Mouse (Mus musculus) MEL-GATA-1-ER (cell line): Measurements from ENCODE around the gene Fut11.
A peak's percentile ranks its signal among the peaks of the same experiment; 100 is the strongest.

Source experiments
- DNase-seq: peaks from one replicate; pipeline ENCODE4 v3.0.0-alpha.2; 2012; ENCODE audit warnings: low read depth; ENCODE audit errors: extremely low read depth

Gene Fut11

DNA sequence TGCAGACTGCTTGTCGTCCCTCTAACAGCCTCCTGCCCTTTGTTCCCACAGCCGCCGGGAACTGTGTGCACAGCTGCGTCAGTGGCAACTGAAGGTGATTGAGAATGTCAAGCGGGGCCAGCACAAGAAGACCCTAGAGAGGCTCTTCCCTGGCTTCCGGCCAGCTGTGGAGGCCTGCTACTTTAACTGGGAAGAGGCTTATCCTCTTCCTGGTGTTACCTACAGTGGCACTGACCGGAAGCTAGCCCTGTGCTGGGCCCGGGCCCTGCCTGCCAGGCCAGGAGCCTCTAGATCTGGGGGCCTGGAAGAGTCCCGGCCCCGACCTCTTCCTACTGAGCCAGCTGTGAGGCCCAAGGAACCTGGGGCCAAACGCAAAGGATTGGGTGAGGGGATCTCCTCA, 19.1 kb downstream of the Fut11 start:
- DNase-seq = no peak

DNA sequence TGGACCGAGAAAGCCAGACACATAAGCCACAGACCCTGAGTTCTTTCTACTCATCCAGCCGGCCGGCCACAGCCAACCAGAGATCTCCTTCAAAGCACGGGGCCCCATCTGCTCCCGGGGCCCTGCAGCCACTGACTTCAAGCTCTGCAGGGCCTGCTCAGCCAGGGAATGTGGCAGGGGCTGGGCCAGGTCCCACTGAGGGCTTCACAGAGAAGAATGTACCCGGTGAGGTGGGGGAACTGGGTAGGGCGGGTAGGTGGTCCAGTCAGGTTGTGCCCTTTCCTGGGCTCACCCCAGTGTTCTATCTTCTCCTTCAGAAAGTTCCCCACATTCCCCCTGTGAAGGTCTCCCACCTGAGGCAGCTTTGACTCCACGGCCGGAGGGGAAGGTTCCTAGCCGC, 23.7 kb downstream of the Fut11 start:
- DNase-seq = no peak

GRCm38 (mm10) chr14:20719767-20720166, 25.0 kb downstream of the Fut11 start:
- no peak for DNase-seq

GRCm38 (mm10) chr14:20721371-20721770, 26.6 kb downstream of the Fut11 start:
- DNase-seq = no peak

DNA sequence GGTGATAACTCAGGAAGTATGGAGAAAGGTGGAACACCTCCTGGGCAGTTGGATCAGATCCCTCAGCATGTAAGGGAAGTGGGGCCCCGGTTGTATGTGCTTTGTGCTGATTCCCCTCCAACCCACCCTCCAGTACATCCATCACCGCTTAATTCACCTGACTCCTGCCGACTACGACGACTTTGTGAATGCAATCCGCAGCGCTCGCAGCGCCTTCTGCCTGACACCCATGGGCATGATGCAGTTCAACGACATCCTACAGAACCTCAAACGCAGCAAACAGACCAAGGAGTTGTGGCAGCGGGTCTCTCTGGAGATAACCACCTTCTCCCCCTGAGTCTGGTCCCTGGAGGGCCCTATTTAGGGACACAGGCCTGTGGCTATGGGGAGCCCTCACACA, 28.2 kb downstream of the Fut11 start:
- no peak for DNase-seq

DNA sequence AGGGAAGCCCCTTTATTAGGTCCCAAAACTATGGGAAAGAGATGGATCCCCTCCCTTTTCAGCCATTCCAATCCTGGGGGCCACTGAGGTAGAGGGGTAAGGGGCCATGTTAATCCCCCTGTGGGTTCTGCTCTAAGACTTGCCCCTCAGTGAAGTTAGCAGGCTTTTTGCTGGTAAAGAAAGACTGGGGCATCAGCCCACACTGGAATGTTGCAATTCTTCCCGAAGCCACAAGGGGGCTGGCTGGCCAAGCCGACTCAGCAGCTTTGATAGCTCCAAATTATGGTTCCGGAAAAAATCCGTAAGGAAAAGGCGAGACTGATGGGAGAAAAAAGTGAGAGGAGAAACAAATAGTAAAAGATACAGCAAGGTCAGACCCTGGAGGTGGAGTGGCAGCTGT, 29.3 kb downstream of the Fut11 start:
- no peak for DNase-seq

DNA sequence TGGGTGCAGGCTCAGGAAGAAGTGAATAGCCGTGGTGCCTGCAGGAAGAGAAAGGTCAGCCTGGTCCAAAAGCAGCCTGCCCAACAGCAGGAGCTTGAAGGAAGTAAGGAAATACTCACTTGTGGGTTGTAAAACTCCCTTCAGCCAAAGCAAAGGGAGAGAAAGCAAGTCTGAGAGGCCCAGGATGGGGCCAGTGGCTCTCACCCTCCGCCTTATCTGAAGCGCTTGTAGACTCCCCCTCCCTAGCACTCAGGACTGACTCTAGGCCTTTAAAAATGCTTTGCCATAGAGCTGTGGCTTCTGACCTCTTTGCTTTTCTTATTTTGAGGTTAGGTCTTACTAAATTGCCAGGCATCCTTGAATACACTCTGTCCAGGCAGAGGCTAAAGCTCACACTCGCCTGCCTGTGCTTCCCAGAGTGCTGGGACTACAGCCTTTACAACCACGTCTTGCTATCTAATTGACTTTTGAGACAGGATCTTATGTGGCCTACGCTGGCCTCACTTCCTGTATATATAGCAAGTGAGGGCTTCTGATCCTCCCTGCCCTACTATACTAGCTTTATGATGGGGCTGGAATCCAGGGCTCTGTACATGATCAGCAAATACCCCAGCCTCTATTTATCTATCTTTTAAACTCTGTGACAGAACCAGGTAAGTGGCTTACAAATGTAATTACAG, 31.0 kb downstream of the Fut11 start:
- DNase-seq = no peak

DNA sequence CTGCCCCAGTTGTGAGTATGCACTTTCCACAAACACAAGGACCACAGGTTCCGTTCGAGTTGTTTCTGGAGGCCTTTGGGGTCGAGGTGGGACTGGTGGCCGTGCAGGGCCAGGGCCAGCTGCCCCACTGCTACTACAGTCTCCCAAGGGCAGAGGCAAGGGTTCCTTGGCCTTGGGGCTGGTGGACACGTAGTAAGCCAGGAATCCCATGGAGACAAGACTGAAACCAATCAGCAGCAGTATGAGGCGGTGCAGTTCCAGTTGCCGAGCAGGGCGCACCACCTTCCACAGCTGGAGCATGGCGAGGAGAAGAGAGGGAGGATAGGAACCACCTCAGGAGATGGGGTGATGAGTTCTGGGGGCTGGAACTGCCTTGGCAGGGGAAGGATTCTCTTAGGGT, 35.1 kb downstream of the Fut11 start:
- DNase-seq = no peak

- no peak for DNase-seq
These were observed 36.3 kb downstream of the Fut11 start for GRCm38 (mm10) chr14:20730853-20731602.

DNA sequence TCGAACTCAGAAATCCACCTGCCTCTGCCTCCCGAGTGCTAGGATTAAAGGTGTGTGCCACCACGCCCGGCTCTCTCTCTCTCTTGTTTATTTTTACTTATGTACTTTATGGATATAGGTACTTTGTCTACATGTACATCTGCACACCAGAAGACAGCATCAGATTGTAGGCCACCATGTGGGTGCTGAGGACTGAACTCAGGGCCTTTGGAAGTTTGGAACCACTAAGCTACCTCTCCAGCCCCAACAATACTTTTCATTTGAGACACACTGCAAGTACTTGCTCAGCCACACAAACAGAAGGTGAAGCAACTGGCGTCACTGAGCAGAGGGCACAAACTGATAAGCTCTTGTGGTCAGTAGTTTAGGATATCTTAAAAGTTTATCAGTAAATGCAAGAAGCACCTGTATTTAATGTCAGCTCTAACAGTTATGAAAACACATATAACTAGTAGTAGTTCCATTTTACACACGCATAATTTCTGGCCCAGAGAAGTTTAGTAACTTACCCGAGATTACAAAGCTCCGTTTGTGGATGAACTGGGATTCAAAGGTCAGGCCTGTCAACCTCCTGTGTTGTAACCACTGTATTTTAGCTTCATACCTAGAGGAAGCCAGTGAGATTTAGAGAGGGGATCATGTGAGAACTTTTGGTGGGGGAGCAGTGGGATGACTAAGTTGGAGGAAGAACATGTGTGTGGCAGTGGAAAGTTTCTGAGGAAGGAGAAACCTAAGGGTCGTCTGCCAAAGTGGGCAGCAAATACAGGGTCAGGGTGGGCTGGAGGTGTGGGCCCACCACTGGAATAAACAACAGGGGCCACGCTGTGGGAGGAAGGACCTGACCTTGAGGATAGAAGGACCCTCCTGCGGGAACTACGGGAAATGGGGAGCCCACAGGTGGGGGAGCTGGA, 38.5 kb downstream of the Fut11 start:
- DNase-seq = peak; percentile 82

DNA sequence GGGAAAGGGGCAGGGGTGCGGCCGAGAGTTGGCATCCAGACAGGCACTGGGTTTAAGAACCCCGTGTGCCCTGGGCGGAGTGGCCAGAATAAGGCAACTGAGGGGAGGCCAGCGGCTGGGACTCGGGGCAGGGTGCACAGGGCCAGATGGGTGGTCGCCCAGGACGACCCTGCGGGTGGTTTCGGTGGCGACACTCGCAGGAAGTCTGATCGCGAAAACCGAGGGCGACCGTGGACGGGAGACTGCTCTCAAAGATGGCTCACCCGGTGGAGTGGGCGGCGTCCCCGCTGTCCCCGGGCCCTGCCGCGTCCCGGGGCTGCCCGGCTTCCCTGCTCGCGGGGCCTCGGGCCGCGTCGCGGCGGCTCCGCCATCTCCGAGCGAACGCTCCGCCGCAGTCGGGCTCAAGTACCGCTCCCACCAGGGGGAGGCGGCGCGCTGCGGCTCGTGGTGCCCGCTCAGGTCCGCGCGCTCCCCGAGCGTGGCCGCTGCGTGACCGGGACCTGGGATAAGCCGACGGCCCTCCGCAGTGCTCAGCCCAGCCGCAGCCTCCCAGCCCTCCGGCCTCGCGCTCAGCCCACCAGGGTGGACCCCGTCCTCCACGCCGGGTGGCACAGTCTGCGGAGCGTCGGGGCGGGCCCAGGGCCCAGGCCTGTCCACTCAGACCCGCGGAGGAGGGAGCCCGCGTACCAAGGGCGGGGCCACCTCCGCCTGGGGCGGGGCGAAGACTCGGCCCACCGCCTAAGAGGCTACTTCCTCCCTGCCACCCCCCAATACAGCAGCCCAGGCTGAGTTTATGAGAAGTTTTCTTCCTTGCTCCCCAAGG, 39.4 kb downstream of the Fut11 start, which contains the start of gene Ndst2:
Gene Ndst2, minus strand, starts transcription at position 611 of the 823 bp plus-strand sequence.
- DNase-seq = peak; percentile 67

- DNase-seq = no peak
These were observed 40.3 kb downstream of the Fut11 start for GRCm38 (mm10) chr14:20735052-20735451.

DNA sequence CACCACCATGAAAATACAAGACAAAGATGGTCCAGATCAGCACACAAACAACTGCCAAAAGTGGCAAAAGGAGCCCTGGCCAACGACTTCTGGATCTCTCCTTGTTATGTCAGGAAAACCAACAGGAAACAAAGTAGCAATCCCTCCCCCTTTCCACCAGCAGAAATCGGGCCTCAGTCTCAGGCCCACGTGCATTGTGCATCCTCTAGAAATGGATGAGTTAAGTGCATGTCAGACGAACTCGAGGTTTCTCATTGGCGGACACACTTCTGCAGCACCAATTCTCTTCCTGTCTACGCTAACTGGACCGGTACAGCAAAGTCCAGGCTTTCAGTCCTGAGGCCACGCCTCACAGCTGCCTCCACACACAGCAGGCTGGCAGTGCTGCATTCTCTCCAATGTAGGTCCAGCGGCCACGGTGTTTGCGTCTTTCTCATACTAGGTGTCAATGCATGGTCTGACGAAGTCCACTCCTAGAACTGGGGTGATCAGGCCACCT, 41.2 kb downstream of the Fut11 start:
- no peak for DNase-seq

DNA sequence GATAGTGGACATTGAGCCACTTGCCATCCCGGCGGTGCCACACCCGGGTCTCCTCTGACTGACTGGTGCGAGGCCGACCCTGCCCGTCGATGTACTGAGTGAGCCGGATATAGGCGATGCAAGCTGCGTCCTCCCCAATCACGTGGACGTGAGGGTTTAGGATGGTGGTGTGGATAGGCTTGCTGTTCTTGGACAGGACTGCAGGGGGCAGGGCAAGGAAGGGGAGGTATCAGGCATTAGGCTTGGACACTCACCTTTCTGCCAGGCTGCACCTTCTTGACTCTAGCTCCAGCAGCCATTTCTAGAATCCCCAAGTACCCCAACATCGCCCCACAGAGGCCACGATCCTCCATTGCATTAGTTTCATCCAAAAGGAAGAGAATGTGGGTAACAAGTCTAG, 42.5 kb downstream of the Fut11 start:
- DNase-seq = peak; percentile 10

GRCm38 (mm10) chr14:20738511-20738910, 43.7 kb downstream of the Fut11 start:
- DNase-seq = no peak

GRCm38 (mm10) chr14:20741301-20741700, 46.5 kb downstream of the Fut11 start:
- no peak for DNase-seq

DNA sequence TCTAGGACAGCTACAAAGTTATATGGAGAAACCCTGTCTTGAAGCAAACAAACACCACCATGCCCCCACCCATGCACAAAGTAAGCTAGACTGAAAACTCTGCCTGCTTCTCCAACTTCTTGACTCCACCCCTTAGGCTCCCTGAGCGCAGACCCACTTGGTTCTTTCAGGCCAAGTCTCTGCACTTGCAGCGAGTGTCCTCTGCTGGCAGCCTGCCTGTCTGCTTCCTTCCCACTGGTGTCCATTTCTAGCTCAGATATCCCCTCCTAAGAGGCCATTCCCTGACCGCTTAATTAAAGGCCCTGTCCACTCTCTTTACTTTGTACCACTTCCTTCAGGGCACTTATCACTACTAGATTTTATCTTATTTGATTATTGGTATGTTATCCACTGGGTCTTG, 48.8 kb downstream of the Fut11 start:
- DNase-seq = no peak

DNA sequence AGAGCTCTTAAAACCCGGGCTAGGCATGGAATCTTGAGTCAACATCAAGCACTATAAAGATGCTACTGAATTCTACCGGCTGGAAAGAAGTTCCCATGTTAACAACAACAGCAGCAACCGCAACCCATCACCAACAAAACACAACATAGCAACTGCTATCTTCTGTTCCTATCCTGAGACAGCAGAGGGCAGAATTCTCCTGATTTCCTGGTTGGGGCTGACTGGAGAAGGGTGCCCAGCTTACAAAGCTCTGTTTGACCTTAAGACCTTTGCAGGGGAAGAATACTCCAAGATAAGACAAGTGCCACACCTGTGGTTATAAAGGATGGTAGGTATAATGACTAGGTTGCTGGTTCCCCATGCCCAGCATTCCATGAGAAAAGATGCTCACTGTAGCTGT, 52.2 kb downstream of the Fut11 start:
- DNase-seq = no peak

- DNase-seq = no peak
These were observed 53.6 kb downstream of the Fut11 start for GRCm38 (mm10) chr14:20748388-20748787.

DNA sequence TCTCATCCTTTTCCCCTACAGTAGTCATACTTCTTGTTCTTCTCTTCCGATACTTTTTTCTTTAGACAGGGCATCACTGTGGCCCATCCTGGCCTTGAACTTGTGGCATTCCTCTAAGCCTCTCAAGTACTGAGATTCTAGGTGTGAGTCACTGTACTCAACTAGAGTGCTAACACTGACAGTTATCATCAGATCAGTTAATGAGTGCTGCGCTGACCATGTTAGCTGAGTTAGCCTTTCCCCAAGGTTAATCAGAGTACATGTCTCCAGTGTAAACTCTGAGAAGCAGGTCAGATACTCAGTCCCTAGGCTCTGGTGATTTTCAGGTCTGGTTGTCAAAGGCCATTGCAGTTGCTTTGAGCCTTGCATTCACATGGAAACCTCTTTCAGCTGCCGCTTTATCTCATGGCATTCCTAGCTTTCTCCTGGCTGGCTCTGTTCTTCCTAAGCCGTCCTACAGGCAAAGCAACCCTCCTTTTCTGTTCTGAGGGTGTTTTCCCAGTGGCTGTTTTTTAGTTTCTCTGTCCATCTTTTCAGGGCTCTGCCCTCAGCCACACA, 54.8 kb downstream of the Fut11 start:
- no peak for DNase-seq

GRCm38 (mm10) chr14:20750503-20750902, 55.7 kb downstream of the Fut11 start:
- DNase-seq = no peak
